Mouse (Mus musculus) layer of hippocampus, adult 11-12 months (tissue): ENCODE measurements around the gene Ky.

ENCODE experiments used
- DNase-seq: peaks from one replicate; pipeline ENCODE4 v3.0.0; 2022; ENCODE audit warnings: low spot score

Ky gene

GRCm38 (mm10) chr9:102551771-102552170, 46.2 kb downstream of the Ky start:
- DNase-seq: no peak

DNA sequence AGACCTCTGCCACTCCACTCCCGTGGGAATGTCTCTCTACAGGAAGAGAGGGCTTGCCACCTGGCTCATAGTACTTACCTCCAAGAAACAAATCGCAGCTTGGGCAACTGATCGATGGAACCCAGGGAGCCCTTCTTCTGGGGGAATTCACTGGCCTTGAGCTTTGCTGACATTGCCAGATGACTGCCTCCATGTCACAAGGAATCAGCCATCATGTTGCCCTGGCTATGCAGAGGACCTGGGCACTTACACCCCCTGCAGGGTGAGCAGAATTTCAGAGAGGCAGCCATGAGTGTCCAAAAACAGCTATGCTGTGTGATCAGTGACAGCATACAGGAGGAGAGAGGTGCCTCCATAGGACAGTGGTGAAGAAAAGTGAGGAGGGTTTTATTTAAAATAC, 48.2 kb downstream of the Ky start:
- DNase-seq: no peak

DNA sequence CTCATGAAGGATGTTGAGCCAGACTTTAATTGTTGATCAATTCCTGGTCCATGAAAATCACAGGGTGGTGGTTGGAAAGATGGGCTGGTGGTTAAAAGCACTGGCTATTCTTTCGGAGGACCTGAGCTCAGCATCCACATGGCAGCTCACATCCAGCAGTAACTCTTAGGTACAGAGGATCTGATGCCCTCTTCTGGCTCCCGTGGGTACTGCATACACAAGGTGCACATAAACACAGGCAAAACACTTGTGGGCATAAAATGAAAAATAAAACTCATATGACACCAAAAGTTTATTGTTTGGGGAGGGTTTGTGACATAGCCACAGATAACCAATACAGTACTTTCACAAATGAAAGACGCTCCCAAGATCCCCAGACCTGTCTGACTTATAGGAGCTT, 52.9 kb downstream of the Ky start:
- no peak for DNase-seq

DNA sequence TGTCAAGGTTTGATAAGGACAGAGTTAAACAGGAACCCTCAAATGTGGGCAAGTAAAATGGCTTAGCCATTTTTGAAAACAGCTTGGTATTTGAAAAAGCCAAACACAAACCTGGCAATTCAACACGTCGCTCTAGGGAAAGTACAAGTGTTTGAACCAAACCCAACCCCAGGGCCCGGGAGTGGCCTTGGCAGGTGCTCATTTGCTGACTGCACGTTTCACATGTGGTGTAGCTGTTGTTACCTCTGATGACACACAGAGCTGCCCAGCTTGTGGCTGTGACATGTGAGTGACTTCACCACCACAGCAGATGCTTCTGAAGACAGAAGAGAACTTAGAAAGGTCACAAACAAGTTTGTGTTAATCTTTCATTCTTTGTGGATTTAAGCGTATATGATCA, 67.3 kb downstream of the Ky start:
- DNase-seq: no peak

DNA sequence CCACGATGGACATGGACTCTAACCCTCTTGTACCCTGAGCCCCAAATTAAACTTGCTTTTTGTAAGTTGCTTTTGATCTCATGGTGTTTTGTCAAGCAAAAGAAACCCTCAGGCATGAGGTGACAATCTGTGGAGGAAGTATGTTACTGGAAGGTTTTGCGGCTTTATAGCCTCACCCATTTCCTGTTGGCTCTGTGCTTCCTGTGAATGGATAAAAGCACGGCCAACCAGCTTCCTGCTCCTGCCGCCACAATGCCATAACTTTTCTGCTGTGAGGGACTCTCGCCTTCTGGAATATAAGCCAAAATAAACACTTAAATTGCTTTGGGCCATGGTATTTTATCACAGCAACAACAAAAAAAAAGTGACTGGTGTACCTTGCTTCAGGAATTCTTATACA, 71.9 kb downstream of the Ky start:
- no peak for DNase-seq

DNA sequence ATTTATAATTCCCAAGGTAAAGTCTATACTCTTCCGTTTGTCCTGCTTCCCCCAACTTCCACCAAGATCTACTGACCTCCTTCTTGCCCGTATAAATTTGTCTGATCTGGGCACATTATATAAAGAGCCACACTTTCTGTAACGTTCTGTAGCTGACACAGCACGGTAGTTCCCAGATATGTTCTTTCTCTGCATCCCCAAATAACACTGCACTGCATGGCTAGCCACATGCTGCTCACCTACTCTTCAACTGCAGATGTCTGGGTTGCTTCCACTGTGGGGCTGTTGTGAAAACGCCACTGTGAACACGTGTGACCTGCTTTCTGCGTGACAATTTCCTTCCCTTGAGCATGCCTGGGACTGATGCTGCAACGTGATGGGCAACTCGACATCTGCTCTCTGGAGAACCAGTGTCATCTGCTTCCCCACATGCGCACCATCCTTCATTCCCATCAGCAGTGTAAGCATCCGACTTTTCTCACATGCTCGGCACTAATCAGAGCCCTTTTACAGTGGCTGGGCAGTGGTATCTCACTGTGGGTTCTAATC, 76.4 kb downstream of the Ky start:
- DNase-seq: no peak

DNA sequence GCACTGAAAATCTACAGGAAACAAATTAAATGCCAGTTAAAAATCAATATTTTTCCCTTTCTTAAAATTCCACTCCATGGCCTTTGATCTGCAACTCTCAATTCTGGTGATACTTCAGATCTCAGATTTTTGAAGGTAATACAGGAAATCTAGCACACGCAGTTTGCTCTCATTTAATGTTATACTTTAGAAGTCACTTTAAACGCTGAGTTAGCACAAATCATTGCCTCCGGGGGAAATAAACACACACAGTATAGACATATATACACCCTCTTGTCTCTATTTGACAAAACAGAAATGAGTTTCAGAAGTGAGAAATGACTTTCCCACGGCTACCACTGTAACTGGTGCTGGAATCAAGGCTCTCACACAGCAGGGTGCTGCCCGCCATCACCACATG, 81.8 kb downstream of the Ky start:
- DNase-seq: no peak

DNA sequence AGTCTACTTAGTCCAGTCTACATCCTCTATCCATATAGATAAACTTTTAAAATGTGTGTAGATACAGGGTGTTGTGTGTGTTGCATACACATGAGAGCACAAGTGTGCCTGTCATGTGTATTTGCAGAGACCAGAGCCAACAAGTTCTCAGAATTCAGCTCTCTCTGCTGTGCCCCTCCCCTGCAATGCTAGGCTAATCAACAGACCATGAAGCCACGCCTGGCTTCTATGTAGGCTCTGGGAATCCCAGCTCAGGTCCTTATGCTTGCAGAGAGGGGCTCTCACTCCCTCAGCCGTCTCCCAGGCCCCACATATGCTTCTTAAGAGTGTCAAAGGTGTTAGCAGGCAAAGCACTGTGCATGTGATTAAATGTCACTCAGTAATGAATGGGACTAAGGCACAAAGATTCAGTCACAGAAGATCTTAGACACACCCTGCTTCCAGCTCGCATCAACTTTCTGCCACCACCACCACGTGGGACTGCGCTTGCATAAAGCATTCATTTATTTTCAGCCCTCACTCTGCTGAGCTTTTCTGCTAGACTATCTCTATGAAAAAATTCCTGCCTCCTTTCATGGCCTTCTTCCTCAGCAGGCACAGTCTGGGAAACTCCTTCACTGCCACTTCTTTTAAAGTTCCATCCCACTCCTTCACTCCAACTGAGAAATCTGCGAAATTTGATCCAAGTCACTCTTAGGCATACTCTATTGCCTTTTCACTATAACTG, 89.3 kb downstream of the Ky start:
- no peak for DNase-seq
